Mouse (Mus musculus): ENCODE measurements around the gene Slc22a8.

DNA sequence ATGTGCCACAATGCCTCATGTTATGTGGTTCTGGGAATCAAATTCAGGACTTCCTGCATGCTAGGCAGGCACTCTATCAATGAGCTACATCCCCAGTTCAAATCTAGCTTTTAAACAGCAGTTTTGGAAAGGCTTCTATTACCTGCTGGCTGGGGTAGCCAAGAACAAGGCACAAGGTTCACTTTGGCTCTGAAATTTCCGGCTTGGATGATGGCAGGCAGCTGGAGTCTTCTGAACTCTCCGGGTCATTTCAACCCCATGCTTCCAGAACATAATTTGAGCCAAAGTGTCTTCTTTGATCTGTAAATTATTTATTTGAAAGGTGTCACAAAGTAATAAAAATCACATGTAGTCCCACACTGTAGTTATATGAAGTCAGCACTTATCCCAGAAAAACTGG, 22.1 kb downstream of the Slc22a8 start:
- TF ChIP-seq CTCF (IDR thresholded peaks at IDR 0.05; ENCODE audit: extremely low read depth, insufficient read depth, low read length) (no peak), POLR2A (IDR thresholded peaks at IDR 0.05; ENCODE audit: extremely low read depth, insufficient read depth, low read length) (no peak)

Measured in cortical plate, adult 2 months (tissue).